Mouse (Mus musculus) kidney, adult 9 months (tissue): Measurements from ENCODE around the gene Tspan3.
A peak's percentile ranks its signal among the peaks of the same experiment; 100 is the strongest.

Experiments
- DNase-seq: peaks from one replicate; pipeline ENCODE4 v3.0.0; 2022

Gene Tspan3

GRCm38 (mm10) chr9:56154572-56154971 is 10.7 kb downstream of the Tspan3 start:
- DNase-seq, result peak; percentile 41

GRCm38 (mm10) chr9:56152482-56153007 is 12.7 kb downstream of the Tspan3 start:
- no peak for DNase-seq

GRCm38 (mm10) chr9:56151745-56152481 is 13.4 kb downstream of the Tspan3 start:
- peak; percentile 80 for DNase-seq

GRCm38 (mm10) chr9:56146326-56146923 is 18.9 kb downstream of the Tspan3 start:
- DNase-seq, result no peak

GRCm38 (mm10) chr9:56144366-56145003 is 20.8 kb downstream of the Tspan3 start:
- DNase-seq, result no peak

- DNase-seq, result peak; percentile 85
Observed at GRCm38 (mm10) chr9:56141776-56142175, 23.5 kb downstream of the Tspan3 start.

GRCm38 (mm10) chr9:56135590-56136197 is 29.6 kb downstream of the Tspan3 start:
- no peak for DNase-seq

GRCm38 (mm10) chr9:56134614-56135013 is 30.7 kb downstream of the Tspan3 start:
- no peak for DNase-seq

- DNase-seq, result no peak
Observed at GRCm38 (mm10) chr9:56133970-56134369, 31.3 kb downstream of the Tspan3 start.

GRCm38 (mm10) chr9:56131813-56132525 is 33.3 kb downstream of the Tspan3 start:
- DNase-seq, result no peak

- DNase-seq, result no peak
Observed at GRCm38 (mm10) chr9:56130536-56130935, 34.7 kb downstream of the Tspan3 start.

- DNase-seq, result peak; percentile 14
Observed at GRCm38 (mm10) chr9:56129951-56130350, 35.3 kb downstream of the Tspan3 start.

GRCm38 (mm10) chr9:56128331-56128730 is 36.9 kb downstream of the Tspan3 start:
- peak; percentile 71 for DNase-seq

GRCm38 (mm10) chr9:56126453-56127173 is 38.7 kb downstream of the Tspan3 start:
- DNase-seq, result no peak

- DNase-seq, result no peak
Observed at GRCm38 (mm10) chr9:56124561-56124960, 40.7 kb downstream of the Tspan3 start.

GRCm38 (mm10) chr9:56123613-56124012 is 41.7 kb downstream of the Tspan3 start:
- DNase-seq, result no peak

- peak; percentile 43 for DNase-seq
Observed at GRCm38 (mm10) chr9:56122973-56123372, 42.3 kb downstream of the Tspan3 start.

- DNase-seq, result peak; percentile 55
Observed at GRCm38 (mm10) chr9:56121097-56121496, 44.2 kb downstream of the Tspan3 start.

- DNase-seq, result no peak
Observed at GRCm38 (mm10) chr9:56119651-56120050, 45.6 kb downstream of the Tspan3 start.

GRCm38 (mm10) chr9:56118582-56118981 is 46.7 kb downstream of the Tspan3 start:
- DNase-seq, result peak; percentile 75

- no peak for DNase-seq
Observed at GRCm38 (mm10) chr9:56118091-56118490, 47.2 kb downstream of the Tspan3 start.

- DNase-seq, result no peak
Observed at GRCm38 (mm10) chr9:56108174-56108573, 57.1 kb downstream of the Tspan3 start.
